Mouse (Mus musculus): Measurements from ENCODE around the gene Jmy.
"Not testable (repeated sequence)": the region's sequence is repeated elsewhere in the genome, so short reads cannot be mapped to it uniquely, and the experiment has no call there.

Jmy gene

DNA sequence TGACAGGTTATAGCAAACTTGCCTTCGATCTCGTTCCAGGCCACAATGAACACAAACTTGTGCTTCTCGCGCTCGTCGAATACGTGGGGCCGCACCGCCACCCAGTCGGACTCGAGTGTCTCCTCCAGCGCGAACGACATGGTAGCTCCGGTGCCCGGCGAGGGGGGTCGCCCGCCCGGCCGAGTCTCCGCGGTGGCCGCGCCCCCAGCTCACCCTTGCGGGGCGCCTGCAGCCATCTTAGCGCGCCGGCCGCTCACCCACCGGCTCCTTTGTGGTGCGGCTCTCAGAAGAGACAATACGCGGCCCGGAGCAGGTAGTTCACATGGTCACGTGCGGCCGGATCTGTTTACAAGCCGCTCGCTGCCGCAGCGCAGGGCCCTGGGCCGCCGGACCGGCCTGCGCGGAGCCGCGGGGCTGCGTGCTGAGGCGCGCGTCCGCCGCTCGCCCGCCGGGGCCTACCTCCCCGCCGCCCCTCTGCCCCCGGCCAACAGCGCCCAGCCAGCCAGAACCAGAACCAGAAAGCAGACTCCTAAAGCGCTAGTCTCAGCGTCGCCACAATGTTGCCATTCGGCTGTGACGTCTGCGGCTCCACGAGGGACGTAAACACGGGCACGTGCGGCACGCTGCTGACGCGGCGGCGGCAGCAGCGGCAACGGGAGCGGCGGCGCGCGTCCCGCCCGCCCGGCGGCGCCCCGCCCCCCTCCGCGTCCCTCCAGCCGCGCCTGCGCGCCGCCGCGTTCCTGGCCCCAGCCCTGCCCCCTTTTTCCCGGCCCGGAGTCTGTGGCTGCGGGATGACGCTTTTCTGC, at the start of gene Jmy:
Jmy (minus strand) TSS at position 642 of the 806 bp plus-strand sequence.
- DNase-seq (ENCODE audit: extremely low spot score, low spot score) = peak; percentile 88

DNA sequence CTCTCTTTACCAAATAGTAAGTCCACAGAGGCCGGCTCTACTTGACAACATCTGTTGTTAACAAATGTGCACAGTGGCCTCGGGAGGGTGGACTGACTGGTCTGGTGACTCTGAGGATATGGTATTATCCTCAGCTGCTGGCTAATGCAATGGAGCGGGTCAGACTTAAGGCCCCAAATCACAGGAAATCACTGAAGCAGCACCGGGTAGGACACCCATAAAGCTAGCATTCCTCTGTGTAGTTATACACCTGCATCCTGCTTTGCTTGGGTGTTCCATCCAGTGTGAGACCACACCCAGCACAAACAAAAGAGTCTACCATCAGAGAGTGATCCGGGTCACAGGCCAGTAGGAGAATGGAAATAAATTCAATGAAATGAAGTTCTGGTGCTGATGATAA, 48.0 kb upstream of the Jmy start:
- no peak for DNase-seq (ENCODE audit: extremely low spot score, low spot score)

DNA sequence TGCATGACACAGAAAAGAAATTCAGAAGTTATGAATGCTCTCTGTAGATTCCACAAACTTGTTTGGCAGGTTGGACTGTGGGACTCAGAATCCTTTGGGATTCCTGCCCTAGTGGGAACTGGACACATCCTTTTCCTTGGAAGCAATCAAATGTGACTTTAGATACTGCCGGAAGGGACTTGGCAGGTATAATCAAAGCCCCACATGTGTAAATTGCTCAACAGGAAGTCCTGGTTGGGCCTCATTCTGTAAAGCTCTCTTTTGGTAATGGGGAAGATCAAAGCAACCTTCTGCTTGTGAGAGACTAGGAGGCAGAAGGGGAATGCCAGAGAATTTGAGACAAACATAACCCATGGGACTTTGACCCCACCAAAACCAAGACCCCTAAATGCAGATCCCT, 46.4 kb upstream of the Jmy start:
- DNase-seq (ENCODE audit: extremely low spot score, low spot score) = no peak

DNA sequence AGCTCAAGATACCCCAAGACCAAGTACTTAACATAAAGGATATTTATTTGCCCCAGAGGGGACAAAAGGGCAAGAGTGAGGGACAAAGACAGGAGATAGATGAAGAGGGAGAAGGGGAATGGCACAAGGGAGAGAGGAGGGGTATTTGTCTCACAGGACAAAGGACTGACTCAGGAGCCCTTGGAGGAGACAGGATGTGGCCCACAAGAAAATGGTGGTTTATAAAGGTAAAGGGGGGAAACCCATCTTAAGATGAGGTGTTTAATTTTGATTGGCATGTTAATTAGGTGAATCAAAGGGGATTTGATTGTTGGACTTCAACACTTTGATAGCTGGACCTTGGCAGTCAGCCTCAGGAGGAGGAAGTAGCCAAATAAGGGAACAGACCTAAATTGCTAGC, 44.7 kb upstream of the Jmy start:
- no peak for DNase-seq (ENCODE audit: extremely low spot score, low spot score)

DNA sequence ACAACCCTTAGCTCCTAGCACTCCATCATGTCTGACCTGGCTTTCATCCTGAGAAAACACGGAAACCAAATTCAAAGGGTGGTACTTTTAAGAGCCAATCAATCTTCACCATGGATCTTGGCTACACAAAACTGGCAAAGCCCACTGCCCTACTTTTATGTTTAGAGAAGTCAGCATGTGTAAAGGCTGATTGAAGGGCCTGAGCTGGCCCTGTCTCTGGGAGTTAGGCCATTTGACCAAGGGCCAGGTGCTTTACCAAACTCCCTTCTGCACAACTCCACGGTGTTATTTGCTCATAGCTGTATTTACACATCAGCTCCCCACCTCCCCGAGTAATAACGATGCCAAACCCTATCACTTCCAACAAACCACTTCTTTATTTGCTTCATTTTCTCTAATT, 39.7 kb upstream of the Jmy start:
- no peak for DNase-seq (ENCODE audit: extremely low spot score, low spot score)

DNA sequence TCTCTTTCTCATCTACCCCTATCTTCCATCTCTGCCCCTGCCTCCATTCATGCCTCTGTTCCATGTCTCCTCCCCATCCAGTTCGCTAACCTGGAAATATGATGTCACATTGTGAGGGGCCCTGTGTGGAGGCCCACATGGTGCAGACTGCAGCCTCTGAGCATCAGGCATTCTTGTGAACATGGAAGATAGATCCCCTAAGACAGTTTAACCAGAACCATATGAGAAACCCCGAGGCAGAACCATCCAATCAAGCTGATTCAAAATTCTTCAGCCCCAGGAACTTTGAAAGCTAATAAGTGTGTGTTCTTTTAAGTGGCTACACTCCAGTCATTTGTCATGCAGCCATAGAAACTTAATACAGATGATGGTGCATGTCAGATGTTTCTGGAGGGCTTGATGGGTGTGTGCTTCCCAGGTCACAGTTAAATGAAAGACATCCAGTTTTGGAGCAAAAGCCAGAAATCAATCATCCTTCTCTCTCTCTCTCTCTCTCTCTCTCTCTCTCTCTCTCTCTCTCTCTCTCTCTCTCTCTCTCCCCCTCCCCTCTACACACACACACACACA, 19.2 kb upstream of the Jmy start:
- DNase-seq (ENCODE audit: extremely low spot score, low spot score) = no peak

DNA sequence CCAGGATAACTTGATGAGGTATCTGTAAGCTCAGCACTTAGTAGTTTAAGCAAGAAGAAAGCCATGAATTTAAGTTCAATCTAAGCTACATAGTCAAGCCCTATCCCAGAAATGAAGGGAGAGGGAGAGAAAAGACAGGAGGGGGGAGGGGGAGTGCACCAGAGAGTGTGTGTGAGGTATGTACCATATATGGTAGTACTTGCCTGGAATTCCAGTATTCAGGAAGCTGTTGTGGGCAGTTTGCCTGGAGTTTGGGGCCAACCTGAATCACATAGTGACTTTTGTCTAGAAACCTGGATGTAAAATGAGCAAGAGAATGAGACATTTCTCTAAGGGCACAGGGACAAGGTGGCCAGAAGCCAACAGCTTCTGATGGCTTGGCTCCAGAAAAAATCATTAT, 17.6 kb upstream of the Jmy start:
- DNase-seq (ENCODE audit: extremely low spot score, low spot score) = no peak

DNA sequence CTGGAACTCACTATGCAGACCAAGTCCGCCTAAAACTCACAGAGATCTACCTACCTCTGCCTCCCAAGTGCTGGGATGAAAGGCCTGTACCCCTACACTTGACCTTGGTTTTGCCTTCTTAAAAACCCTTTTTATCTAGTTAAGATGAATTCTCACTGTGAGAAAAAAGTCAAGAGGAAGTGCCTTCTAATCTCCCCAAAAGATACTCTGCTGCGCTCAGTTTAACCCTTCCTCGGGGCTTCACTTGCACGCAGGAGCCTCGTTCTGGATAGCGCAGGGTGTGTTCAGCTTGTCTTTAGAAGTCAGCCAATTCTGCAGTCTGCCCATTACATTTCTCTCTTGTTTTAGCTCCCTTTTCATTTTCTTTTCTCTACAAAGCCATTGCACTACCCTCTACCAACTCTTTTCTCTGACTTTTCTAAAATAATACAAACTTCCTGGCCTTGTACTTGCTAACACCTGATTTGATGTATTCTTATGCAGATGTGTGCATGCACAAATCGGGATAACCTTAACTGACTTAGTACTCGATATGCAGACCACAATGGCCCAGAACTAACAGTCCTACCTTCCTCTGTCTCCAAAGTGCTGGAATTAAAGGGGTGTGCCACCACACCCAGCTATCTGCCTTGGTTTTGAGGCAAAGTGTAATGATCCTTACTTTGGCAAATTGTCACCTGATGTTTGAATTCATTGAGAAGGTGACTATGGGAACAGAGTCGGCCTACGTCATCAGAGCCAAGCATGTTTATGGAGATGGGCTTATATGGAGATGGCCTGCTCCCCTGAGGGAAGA, 14.6 kb upstream of the Jmy start:
- DNase-seq (ENCODE audit: extremely low spot score, low spot score) = no peak

DNA sequence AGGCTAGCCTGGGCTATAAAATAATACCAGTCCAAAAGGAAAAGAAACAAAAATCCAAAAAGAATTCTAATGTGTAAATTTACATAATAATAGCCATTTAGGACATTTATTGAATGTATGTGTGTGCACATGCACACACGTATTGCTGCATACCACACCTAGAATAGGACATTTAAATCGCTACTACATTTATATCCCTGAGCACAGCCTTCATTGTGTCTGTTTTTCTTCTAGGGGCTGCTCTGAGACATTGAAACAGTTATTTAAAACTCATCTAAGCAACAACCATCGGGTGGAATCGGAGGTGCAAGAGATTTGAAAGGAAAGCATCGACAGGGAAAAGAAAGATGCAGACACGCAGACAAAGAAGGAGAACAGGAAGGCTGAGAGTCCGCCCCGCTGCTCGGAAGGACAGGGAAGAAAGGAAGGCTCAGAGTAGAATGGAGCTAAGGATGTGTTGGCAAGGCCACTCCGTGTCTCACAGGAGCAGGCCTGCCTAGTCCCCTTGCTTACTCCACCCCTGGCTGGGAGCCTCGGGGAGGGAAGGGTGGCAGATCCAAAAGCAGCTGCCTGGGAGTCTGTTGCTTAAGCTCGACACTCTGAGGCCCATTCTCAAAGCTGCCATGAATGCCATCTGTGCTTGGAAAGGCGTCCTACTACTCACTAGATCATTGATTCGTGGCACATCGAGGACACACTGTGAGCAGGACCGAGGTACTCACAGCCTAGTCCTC, 11.0 kb upstream of the Jmy start:
- no peak for DNase-seq (ENCODE audit: extremely low spot score, low spot score)

DNA sequence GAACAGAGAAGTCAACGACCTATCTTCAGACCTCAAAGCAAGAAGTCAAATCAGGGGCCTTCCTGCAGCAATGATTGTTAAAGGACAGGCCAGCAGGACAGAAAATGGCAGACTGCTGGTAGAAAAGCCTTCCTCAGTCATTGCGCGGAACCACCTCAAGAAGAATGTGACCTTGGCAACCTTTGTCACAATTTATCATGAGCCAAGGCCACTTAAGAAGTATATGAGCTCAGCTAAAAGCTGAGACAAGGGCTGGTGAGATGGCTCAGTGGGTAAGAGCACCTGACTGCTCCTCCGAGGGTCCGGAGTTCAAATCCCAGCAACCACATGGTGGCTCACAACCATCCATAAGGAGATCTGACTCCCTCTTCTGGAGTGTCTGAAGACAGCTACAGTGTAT, 7.3 kb upstream of the Jmy start:
- DNase-seq (ENCODE audit: extremely low spot score, low spot score) = not testable (repeated sequence)

DNA sequence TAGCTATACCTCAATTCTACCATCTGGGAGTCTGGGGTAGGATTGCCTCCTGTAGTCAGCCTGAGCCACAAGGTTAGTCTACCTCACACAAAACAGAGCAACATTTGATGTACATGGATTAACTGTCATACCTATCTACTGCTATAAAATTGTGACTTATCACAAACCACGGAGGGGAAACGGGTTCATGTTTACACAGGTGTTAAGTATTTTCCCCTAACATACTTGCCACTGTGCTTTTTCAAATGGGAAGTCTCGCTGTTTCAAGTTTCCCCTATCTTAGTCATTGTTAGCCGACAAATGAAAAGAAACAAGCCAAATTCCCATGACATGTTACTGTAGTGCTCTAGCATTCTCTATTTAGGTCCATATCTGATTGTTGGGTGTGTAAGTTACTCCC, 2.1 kb upstream of the Jmy start:
- DNase-seq (ENCODE audit: extremely low spot score, low spot score) = no peak

DNA sequence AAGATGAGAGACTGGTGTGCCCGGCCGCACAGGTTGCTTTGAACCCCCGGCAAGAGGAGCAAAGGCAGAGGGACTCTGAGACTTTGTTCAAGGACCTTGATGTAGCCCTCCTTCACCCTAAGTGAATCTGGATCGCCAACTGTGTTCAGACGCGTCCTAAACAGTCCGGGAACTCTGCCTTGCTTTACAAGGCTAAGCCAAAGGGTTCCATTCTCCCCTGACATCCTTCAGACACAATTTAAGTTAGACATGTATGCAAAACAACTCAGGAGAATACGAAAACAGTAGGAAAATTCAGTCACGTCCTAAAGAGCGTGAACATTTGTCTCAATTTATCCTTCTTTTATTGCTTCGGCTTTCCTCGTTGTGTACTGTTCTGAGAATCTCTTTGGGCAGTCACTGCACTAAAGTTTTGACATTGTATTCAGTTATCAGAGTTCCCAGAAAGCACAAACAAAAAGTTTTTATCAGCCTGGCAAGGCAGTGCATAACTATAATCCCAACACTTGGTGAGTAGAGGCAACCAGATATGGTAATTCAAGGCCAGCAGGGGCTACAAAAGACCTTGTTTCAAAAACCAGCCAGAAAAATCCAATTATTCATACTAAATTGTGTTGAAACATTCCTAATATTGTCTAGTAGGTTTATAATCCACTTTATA, 495 bp upstream of the Jmy start:
- no peak for DNase-seq (ENCODE audit: extremely low spot score, low spot score)

DNA sequence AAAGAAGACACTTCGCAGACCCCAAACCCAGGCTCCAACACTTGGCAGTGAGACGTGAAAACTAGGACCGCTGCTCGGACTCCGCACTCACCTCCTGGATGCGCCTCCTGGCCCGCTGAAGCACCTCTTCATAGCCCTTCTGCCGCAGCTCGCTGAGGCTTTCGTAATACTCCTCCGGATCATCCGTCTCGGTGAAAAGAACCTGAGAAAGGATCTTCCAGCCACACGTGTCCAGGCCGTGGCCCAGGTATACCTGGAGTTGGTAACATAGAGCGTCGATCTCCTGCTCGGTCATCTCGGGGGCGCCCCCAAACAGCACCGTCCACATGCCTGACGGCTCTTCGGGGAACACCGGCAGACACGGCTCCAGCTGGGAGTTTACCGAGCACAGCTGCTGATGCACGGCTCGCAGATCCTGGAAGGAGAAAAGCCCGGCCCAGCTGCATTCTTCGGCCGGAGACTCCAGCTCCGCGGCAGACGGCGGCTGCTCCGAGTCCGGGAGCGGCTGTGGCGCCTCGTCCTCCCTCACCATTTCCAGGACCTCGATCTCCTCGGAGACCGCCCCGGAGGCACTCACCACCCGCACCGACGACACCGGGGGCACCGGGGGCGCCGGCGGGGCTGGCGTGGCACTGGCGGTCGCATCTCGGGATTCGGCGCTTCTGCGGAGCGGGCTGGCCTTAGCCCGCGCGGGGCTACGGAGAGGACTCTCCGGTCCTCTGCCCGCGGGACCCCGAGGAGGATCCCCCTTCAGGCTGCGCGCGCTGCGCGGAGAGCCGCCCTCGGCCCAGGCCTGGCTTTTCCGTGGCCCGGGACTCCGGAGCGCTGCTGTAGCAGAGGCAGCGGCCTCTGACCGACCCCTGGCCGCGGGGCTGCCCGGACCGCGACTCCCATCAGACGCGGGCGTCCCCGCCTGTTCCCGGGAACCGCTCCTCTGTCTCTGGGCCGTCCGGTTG, 1.1 kb downstream of the Jmy start:
- DNase-seq (ENCODE audit: extremely low spot score, low spot score) = peak; percentile 74

DNA sequence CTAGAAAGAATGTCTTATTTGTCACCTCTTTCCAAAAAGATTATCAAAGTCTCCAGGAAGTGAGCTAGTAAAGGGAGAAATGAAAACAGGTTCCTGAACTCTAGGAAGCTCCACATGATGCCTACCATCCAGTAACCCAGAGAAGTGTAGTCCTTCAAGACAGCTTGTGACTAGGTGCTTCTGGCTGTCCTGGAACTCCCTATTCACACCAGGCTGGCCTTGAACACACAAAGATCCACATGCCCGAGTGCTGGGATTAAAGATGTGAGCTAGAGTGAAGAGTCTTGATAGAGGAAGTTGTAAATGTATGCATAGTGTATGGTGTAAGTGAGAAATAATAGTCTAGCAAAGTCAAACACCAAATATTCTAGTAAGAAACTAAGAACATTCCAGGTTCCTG, 2.6 kb downstream of the Jmy start:
- DNase-seq (ENCODE audit: extremely low spot score, low spot score) = no peak

DNA sequence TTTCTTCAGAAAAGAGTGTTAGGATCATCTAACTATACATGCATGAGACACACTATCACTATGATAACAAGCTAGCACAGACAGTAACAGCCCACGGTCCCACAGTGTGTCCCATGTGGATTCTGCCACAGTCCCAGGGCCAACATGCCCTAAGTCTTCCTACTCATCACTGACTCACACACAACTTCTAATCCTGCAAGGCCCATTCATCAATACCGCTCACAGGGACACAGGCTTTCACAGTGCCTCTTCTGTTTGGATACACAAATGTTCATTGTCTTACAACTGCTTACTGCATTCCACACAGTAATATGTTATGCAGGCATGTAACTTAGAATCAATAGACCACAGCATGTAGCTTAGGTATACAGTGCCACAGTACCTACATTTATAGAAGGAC, 11.1 kb downstream of the Jmy start:
- DNase-seq (ENCODE audit: extremely low spot score, low spot score) = no peak

DNA sequence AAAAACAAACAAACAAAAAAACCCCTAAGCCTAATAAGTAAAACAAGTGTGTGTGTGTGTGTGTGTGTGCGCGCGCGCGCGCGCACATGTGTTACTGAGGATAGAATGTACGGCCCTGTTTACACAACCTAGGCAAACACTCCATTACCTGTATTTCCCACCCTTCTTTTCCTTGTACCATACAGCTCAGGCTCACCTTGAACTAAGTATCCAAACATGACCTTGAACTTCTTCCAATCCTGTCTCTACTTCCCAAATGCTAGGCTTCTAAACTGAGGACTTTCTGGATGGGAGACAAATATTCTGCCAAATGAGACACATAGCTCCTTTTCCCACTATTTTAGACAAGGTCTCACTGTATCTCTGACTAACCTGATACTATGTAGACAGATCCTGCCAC, 11.9 kb downstream of the Jmy start:
- DNase-seq (ENCODE audit: extremely low spot score, low spot score) = no peak

DNA sequence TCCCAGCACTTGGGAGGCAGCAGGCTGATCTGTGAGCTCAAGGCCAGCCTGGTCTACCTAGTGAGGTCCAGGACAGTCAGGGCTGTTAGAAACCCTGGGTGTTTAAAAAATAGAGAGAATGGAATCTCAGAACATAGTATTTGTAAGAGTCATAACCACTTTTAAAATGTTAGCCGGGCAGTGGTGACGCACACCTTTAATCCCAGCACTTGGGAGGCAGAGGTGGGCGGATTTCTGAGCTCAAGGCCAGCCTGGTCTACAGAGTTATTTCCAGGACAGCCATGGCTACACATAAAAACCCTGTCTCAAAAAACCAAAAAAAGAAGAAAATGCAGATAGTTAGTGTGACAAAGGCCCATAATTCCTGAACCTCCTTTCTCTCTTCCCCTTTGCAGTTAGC, 15.3 kb downstream of the Jmy start:
- no peak for DNase-seq (ENCODE audit: extremely low spot score, low spot score)

DNA sequence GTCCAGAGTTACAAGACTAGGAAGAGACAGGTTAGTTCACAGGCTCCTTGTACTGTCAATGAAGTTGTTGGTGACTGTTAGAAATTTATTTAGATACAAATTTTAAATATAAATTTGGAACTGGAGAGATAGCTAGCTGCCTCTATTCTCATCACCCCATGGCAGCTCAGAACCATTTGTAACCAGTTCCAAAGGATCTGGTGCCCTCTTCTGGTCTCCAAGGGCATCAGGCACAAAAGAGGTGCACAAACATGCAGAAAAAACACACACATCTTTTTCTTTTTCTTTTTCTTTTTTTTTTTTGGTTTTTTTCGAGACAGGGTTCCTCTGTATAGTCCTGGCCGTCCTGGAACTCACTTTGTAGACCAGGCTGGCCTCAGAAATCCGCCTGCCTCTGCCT, 18.5 kb downstream of the Jmy start:
- no peak for DNase-seq (ENCODE audit: extremely low spot score, low spot score)

DNA sequence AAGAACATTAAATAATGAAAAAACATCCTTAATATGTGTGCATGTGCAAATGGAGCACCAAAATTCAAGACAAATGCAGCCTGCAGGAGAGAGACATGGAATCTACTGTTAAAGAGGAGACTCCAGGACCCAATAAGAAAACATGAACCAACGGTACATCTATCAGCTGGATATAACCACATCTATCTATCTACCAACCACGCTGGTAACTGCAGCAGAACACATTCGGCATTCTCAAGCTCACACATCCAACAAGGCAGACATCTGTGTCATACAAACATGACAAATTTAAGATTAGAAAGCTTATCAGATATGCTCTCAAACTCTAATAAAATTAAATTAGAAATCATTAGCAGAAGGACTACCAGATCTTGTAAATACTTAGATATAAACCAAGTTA, 21.3 kb downstream of the Jmy start:
- DNase-seq (ENCODE audit: extremely low spot score, low spot score) = no peak

DNA sequence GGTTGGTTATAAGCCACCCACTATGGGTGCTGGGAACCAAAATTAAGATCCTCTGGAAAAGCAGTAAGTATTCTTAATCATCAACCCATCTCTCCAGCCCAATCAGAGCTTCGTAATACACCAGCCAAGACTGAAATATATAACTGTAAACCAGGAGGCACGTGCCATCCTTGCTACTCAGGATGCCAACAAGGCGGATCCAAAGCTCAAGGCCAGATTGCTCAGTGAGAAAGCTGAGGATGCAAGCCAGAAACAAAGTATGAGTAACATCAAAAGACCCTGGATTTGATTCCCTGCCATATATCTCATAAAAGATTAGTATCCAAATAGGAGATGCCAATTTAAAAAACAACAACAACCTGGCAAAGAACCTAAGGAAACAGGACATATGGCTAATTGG, 31.3 kb downstream of the Jmy start:
- DNase-seq (ENCODE audit: extremely low spot score, low spot score) = no peak
